Mouse (Mus musculus) neutrophil, adult 5-6 weeks (primary cell): ENCODE data around the gene Ormdl3. TPM values are rescaled to one million over a fixed set of nuclear protein-coding genes. Genes with fewer than 3 reads are reported as not detected.

Experiments used
- total RNA-seq: library from RNA; stranded (forward); fragments of 200-1000 nt; gene quantifications from 2 replicates; pipeline ENCODE4 v1.2.3, GENCODE M21; 2017

Gene Ormdl3
- total RNA-seq, 1 experiment from 2014 or later, result 18.6 TPM

Other genes starting within 250 kb of the Ormdl3 start
- gene Ppp1r1b, start 239.0 kb downstream of the Ormdl3 start, total RNA-seq, result not detected in 2 replicates
- gene Stard3, start 229.0 kb downstream of the Ormdl3 start, total RNA-seq, result 36.2 and 47.1 TPM in 2 replicates
- gene Tcap, start 203.6 kb downstream of the Ormdl3 start, total RNA-seq, result not detected in 2 replicates
- not detected in 2 replicates for gene Pnmt, start 200.9 kb downstream of the Ormdl3 start, total RNA-seq
- 1.6 and 3.1 TPM in 2 replicates for gene Pgap3, start 186.9 kb downstream of the Ormdl3 start, total RNA-seq
- 0.23 TPM in 1 of 2 replicates, not detected in the other for gene Erbb2, start 174.9 kb downstream of the Ormdl3 start, total RNA-seq
- 30.1 and 37.2 TPM in 2 replicates for gene Mien1, start 148.4 kb downstream of the Ormdl3 start, total RNA-seq
- gene Grb7, start 141.0 kb downstream of the Ormdl3 start, total RNA-seq, result 0.98 and 1.7 TPM in 2 replicates
- gene Ikzf3, start 41.3 kb downstream of the Ormdl3 start, total RNA-seq, result 315 and 346 TPM in 2 replicates
- gene Zpbp2, start 36.3 kb downstream of the Ormdl3 start, total RNA-seq, result 2.4 and 7.5 TPM in 2 replicates
- not detected in 2 replicates for gene Lrrc3c, start 10.9 kb upstream of the Ormdl3 start, total RNA-seq
- not detected in 2 replicates for gene Gm12355, start 38.3 kb upstream of the Ormdl3 start, total RNA-seq
- not detected in 2 replicates for gene Gsdma3, start 39.0 kb upstream of the Ormdl3 start, total RNA-seq
- not detected in 2 replicates for gene Gsdma2, start 59.4 kb upstream of the Ormdl3 start, total RNA-seq
- not detected in 2 replicates for gene Gsdma, start 77.0 kb upstream of the Ormdl3 start, total RNA-seq
- 33.2 and 37.8 TPM in 2 replicates for gene Psmd3, start 95.2 kb upstream of the Ormdl3 start, total RNA-seq
- not detected in 2 replicates for gene Csf3, start 113.9 kb upstream of the Ormdl3 start, total RNA-seq
- gene Med24, start 142.1 kb upstream of the Ormdl3 start, total RNA-seq, result 14.9 and 21.3 TPM in 2 replicates
- 7.9 and 8.7 TPM in 2 replicates for gene Thra, start 153.3 kb upstream of the Ormdl3 start, total RNA-seq
- gene Nr1d1, start 188.0 kb upstream of the Ormdl3 start, total RNA-seq, result 0.47 and 1.8 TPM in 2 replicates
- gene Msl1, start 208.1 kb upstream of the Ormdl3 start, total RNA-seq, result 191 TPM in 2 replicates
- gene Casc3, start 217.5 kb upstream of the Ormdl3 start, total RNA-seq, result 58.7 and 64.0 TPM in 2 replicates
- gene Rapgefl1, start 249.4 kb upstream of the Ormdl3 start, total RNA-seq, result 0.58 and 0.61 TPM in 2 replicates